Mouse (Mus musculus): ENCODE data around the gene Glrx3. TPM values are rescaled to one million over a fixed set of nuclear protein-coding genes. Genes with fewer than 3 reads are reported as not detected.

Gene Glrx3
- 175 TPM for polyA plus RNA-seq (2014; fragmentation: Illumina TruSeq; extraction: RNeasy Lipid Tissue Mini Kit (QIAGEN cat#74804); ENCODE audit: low read depth, low replicate concordance)

GRCm38 (mm10) chr7:137437440-137438178 lies at the start of gene Glrx3:
Glrx3 (plus strand) TSS chr7:137437614.

GRCm38 (mm10) chr7:137410337-137411197 lies 26.8 kb upstream of the Glrx3 start, which contains the start of gene 9430038I01Rik:
9430038I01Rik (minus strand) TSS chr7:137410762.

Other genes starting within 250 kb of the Glrx3 start
- 2.4 TPM for gene Ebf3, start 123.2 kb upstream of the Glrx3 start, polyA plus RNA-seq (2014; fragmentation: Illumina TruSeq; extraction: RNeasy Lipid Tissue Mini Kit (QIAGEN cat#74804); ENCODE audit: low read depth, low replicate concordance)
- gene 9430038I01Rik, start 26.9 kb upstream of the Glrx3 start, polyA plus RNA-seq (2014; fragmentation: Illumina TruSeq; extraction: RNeasy Lipid Tissue Mini Kit (QIAGEN cat#74804); ENCODE audit: low read depth, low replicate concordance): 12.3 TPM